Mouse (Mus musculus): ENCODE results near the gene Atad5. TPM values are rescaled to one million over a fixed set of nuclear protein-coding genes. Genes with fewer than 3 reads are reported as not detected.

Atad5 gene
- total and polyA plus RNA-seq, 3 experiments, result 17.1 to 66.9 (median 22.6) TPM

- H3K36me3 ChIP-seq (ENCODE audit: control insufficient read depth in 1 of 2, insufficient read depth in 2 of 2, low read length in 2 of 2), result peaks cover 2 to 24% of the 10 kb centered on the region in 2 experiments; a peak in 3 of 4 replicates
- H3K4me3 ChIP-seq (ENCODE audit: control insufficient read depth in 1 of 2, insufficient read depth in 1 of 2, low read depth in 2 of 2, low read length in 2 of 2), result peak within 1 kb of the TSS; percentile 77 to 78
- peak within 1 kb of the TSS; percentile 81 for H3K9ac ChIP-seq (ENCODE audit: control insufficient read depth, low read depth, low read length, poor library complexity, severe bottlenecking)
- peaks cover 5 to 29% of the 10 kb centered on the region in 2 experiments; a peak in 3 of 4 replicates for H3K4me1 ChIP-seq (ENCODE audit: control insufficient read depth in 1 of 2, insufficient read depth in 2 of 2, low read length in 2 of 2)
- no peaks in the 10 kb centered on the region for H3K27me3 ChIP-seq (ENCODE audit: control insufficient read depth in 1 of 2, insufficient read depth in 2 of 2, low read length in 2 of 2)
- H3K27ac ChIP-seq (ENCODE audit: control insufficient read depth, low read depth, low read length), result peak within 1 kb of the TSS; percentile 68
- no peaks in the 10 kb centered on the region for H3K9me3 ChIP-seq (replicated peaks; ENCODE audit: insufficient read depth, low read length)
- TF ChIP-seq USF1 (IDR thresholded peaks at IDR 0.05; ENCODE audit: low read depth, low read length), result no peak
- no peak for TF ChIP-seq TAL1 (IDR thresholded peaks at IDR 0.05; ENCODE audit: low read length)
- TF ChIP-seq MYB (IDR thresholded peaks at IDR 0.05; ENCODE audit: low read depth, low read length), result no peak
- no peak for TF ChIP-seq MEF2A (IDR thresholded peaks at IDR 0.05; ENCODE audit: extremely low read depth, insufficient replicate concordance, low read depth, low read length, poor library complexity, severe bottlenecking)
- TF ChIP-seq JUND (IDR thresholded peaks at IDR 0.05; ENCODE audit: low read depth, low read length), result peak; percentile 9; the same call in 1 of the 2 replicates
- peak; percentile 97 for TF ChIP-seq TBP (IDR thresholded peaks at IDR 0.05; ENCODE audit: low read depth, low read length)
- TF ChIP-seq POLR2A (IDR thresholded peaks at IDR 0.05; ENCODE audit: control insufficient read depth in 1 of 2, insufficient read depth in 1 of 2, low read depth in 1 of 2, low read length in 2 of 2, poor library complexity in 1 of 2), result peak; percentile 92 to 100
- TF ChIP-seq POLR2AphosphoS2 (IDR thresholded peaks at IDR 0.05; ENCODE audit: low read length), result peak; percentile 99
- TF ChIP-seq UBTF (IDR thresholded peaks at IDR 0.05; ENCODE audit: borderline replicate concordance, insufficient read depth, low read depth, low read length), result 0 out of 2 replicates have a peak, but pooled peaks have one; percentile 77
- TF ChIP-seq BHLHE40 (IDR thresholded peaks at IDR 0.05; ENCODE audit: borderline replicate concordance, low read depth, low read length), result no peak
- TF ChIP-seq CTCF (IDR thresholded peaks at IDR 0.05 in 2 of 3, conservative IDR thresholded peaks at IDR 0.05 in 1 of 3; ENCODE audit: control insufficient read depth in 1 of 3, insufficient read depth in 1 of 3, low read depth in 2 of 3, low read length in 3 of 3, poor library complexity in 1 of 3, severe bottlenecking in 1 of 3), result no peak
- peak; percentile 96 for TF ChIP-seq ZMIZ1 (IDR thresholded peaks at IDR 0.05; ENCODE audit: low read depth, low read length)
- peak in 1 of 2 experiments; percentile 33; a peak in 1 of 4 replicates for TF ChIP-seq EP300 (IDR thresholded peaks at IDR 0.05; ENCODE audit: low read depth in 1 of 2, low read length in 2 of 2)
- peak; percentile 69 for TF ChIP-seq NRF1 (IDR thresholded peaks at IDR 0.05; ENCODE audit: insufficient read depth, low read depth, low read length, poor library complexity, severe bottlenecking)
- peak; percentile 33; the same call in 1 of the 2 replicates for TF ChIP-seq GATA1 (IDR thresholded peaks at IDR 0.05; ENCODE audit: low read depth, low read length)
- TF ChIP-seq SMC3 (IDR thresholded peaks at IDR 0.05; ENCODE audit: low read depth, low read length), result no peak
- TF ChIP-seq HCFC1 (IDR thresholded peaks at IDR 0.05; ENCODE audit: low read depth, low read length), result peak; percentile 93
- peak; percentile 98 for TF ChIP-seq MYC (IDR thresholded peaks at IDR 0.05; ENCODE audit: low read depth, low read length)
- TF ChIP-seq SIN3A (IDR thresholded peaks at IDR 0.05; ENCODE audit: low read length), result peak; percentile 96
- no peak; the same call in 1 of the 2 replicates for TF ChIP-seq E2F4 (IDR thresholded peaks at IDR 0.05; ENCODE audit: borderline replicate concordance, low read depth, low read length)
- TF ChIP-seq MAZ (IDR thresholded peaks at IDR 0.05; ENCODE audit: low read depth, low read length), result no peak
- peak; percentile 74 for TF ChIP-seq KAT2A (conservative IDR thresholded peaks at IDR 0.05; ENCODE audit: low read depth, low read length)
- no peak; the same call in 1 of the 2 replicates for TF ChIP-seq RCOR1 (IDR thresholded peaks at IDR 0.05; ENCODE audit: low read depth, low read length)
- TF ChIP-seq TCF12 (IDR thresholded peaks at IDR 0.05; ENCODE audit: low read depth, low read length), result peak; percentile 94
- TF ChIP-seq MAX (IDR thresholded peaks at IDR 0.05; ENCODE audit: low read length), result peak; percentile 87; the same call in 1 of the 2 replicates
- TF ChIP-seq MXI1 (IDR thresholded peaks at IDR 0.05; ENCODE audit: low read depth, low read length), result peak; percentile 94
- TF ChIP-seq NELFE (IDR thresholded peaks at IDR 0.05; ENCODE audit: low read depth, low read length), result peak; percentile 99
- TF ChIP-seq ZNF384 (IDR thresholded peaks at IDR 0.05; ENCODE audit: low read depth, low read length), result no peak; the same call in 1 of the 2 replicates
- 0 out of 2 replicates have a peak, but pooled peaks have one; percentile 77 for TF ChIP-seq POLR2AphosphoS5 (IDR thresholded peaks at IDR 0.05; ENCODE audit: borderline replicate concordance, low read depth, low read length)
- peak; percentile 92 for TF ChIP-seq ELF1 (IDR thresholded peaks at IDR 0.05; ENCODE audit: low read depth, low read length)
- TF ChIP-seq GABPA (IDR thresholded peaks at IDR 0.05; ENCODE audit: low read depth, low read length), result no peak
- peak; percentile 66; the same call in 1 of the 2 replicates for TF ChIP-seq ETS1 (IDR thresholded peaks at IDR 0.05; ENCODE audit: low read depth, low read length)
- DNase-seq (ENCODE audit: low read depth, low spot score), result peak; percentile 98
- peaks cover 19% of the 10 kb centered on the region for H3K79me2 ChIP-seq (ENCODE audit: control insufficient read depth, insufficient read depth, low read length, poor library complexity)
These were observed 52.8 kb downstream of the Atad5 start, which contains the start of gene Tefm for GRCm38 (mm10) chr11:80141825-80142521. Gene Tefm, minus strand, starts transcription at chr11:80142175.
